Mouse (Mus musculus) bone marrow macrophage, adult 2 months (primary cell): ENCODE results near the gene Sox9.

ENCODE experiments used
- CTCF ChIP-seq: IDR thresholded peaks from 2 replicates; pipeline ENCODE4 v1.5.1; 2012; ENCODE audit warnings: low read depth, mild to moderate bottlenecking, low read length, moderate library complexity
- POLR2A ChIP-seq: IDR thresholded peaks from 2 replicates; pipeline ENCODE4 v1.6.1; 2012; ENCODE audit warnings: mild to moderate bottlenecking, low read depth, low read length, borderline replicate concordance

DNA sequence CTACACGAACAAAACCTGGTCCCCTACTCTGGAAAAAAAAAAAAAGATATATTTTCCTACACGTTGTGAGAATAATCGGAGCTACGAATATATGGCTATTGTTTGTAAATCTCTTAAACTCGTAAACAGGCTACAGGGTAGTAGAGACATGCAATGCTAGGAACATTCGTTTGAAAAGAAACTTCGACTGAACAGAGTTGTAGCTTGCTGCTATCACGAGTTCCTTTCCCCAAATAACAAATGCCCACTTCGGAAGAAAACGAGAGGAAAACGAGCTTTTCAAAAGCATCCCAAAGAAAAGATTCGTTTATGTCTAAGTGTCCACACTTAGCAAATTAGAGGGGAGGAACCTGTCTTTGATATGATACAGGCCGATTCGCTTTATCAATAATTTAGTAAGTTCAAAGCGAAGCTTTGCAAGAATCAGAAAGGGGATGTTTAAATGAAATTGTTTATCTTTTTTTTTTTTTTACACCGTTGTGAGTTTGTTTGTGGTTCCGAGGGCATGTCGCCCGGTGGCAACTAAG, 1.6 kb upstream of the Sox9 start:
- TF ChIP-seq POLR2A (no peak), CTCF (no peak)
